Mouse (Mus musculus): ENCODE measurements around the gene Smim8.

The Smim8 gene

DNA sequence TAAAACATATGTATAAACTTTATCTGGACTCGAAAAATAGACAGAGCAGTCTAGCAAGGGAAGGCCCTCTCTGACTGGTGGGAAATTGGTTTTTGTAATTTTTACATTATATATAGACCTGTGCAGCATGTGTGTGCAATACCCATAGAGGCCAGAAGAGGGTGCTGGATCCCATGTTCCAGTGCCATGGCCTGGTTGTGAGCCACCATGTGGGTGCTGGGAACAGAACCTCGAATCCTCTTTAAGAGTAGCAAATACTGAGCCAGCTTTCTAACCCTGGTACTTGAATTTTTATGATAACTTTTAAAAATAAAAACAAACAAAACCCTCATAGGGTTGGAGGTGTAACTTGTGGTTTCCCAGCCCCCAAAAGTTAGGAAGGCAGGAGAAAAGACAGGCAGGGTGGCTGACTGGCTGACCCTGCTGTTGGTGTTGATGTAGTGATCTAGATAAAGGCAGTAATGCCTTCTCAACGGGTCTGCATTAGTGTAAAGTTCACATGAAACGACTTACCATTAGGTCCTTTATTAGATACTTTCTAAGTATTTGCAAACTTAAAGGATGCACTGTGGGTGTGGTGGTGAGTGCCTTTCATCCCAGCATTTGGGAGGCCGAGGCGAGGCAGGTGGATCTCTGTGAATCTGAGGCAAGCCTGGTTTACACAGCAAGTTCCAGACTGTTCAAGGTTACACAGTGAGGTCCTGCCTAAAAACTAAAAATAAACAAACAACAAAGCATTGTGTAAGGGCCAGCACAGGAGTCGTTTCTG is 57.9 kb downstream of the Smim8 start:
- no peak for DNase-seq (ENCODE audit: low spot score)

DNA sequence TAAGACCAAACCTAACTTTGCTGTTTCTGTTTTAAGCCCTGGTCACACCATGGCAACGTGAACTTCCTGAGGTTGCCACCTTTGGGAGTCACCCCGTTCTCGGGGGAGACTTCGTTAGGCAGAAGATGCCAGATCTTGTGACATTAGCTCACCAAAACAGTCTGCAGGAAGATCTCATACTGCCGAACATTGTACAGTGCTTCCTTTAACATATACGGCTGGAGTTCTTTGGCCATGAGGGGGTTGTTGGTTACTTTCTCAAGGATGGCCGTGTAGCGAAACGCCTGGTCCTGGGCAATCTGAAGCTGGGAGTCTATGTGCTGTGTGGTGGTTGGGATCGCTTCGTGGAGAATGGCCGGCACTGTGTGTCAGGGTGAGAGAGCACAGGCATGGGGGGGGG is 58.8 kb downstream of the Smim8 start:
- no peak for DNase-seq (ENCODE audit: low spot score)
